Mouse (Mus musculus) ES-E14 (cell line): ENCODE results near the gene Fignl1.

Experiments used
- HCFC1 ChIP-seq: IDR thresholded peaks from 2 replicates; pipeline ENCODE4 v1.6.1; 2012; ENCODE audit warnings: low read length, inconsistent platforms, borderline replicate concordance; ENCODE audit not compliant: insufficient read depth
- ZNF384 ChIP-seq: IDR thresholded peaks from 2 replicates; pipeline ENCODE4 v1.6.1; 2012; ENCODE audit warnings: low read depth, low read length, inconsistent platforms

DNA sequence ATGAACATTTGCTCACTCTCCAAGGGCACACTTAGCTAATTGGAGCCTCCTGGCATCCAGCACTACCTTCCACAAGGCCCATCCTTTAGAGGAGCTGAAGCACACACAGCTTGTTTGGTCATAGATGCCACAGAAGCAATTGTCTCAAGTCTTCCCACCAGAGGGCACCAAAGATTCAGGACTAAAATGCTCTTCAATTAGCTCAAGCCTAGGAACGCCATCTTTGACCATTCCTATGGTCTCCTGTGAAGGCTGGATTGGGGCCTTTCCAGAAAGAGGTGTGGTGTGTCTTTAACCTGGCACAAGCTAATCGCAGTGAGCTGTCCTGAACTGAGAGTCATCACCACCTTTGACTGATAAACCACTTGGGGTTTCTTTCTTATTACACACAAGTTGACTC, 11.5 kb upstream of the Fignl1 start:
- TF ChIP-seq ZNF384 (no peak), HCFC1 (no peak)
